Mouse (Mus musculus): ENCODE measurements around the gene Dcaf6. TPM values are rescaled to one million over a fixed set of nuclear protein-coding genes. Genes with fewer than 3 reads are reported as not detected.

Dcaf6 gene
- polyA plus RNA-seq, 1 experiment = not detected

- Histone ChIP-seq H3K27ac (ENCODE audit: insufficient read depth, low read depth, low read length) (no peak overlapping the region), H3K4me1 (ENCODE audit: control insufficient read depth, insufficient read depth, low read length) (peaks cover 5% of the 10 kb centered on the region), H3K4me3 (ENCODE audit: insufficient read depth, low read depth, low read length) (no peak overlapping the region)
- 77% methylated on average over 3 of the region's 3 CpGs for WGBS
- TF ChIP-seq POLR2A (IDR thresholded peaks at IDR 0.05; ENCODE audit: insufficient read depth, low read depth, low read length) (no peak), CTCF (IDR thresholded peaks at IDR 0.05; ENCODE audit: insufficient read depth, low read depth, low read length) (no peak)
These were observed 159.2 kb downstream of the Dcaf6 start for GRCm38 (mm10) chr1:165301108-165301507.

GRCm38 (mm10) chr1:165295489-165295888 is 164.8 kb downstream of the Dcaf6 start, which contains the start of gene Gpr161:
Gene Gpr161 (plus strand): TSS chr1:165295789.
- Histone ChIP-seq H3K4me1 (ENCODE audit: control insufficient read depth, insufficient read depth, low read length) (no peaks in the 10 kb centered on the region), H3K4me3 (ENCODE audit: insufficient read depth, low read depth, low read length) (no peak within 1 kb of the TSS), H3K27ac (ENCODE audit: insufficient read depth, low read depth, low read length) (no peak within 1 kb of the TSS)
- TF ChIP-seq CTCF (IDR thresholded peaks at IDR 0.05; ENCODE audit: insufficient read depth, low read depth, low read length) = no peak
- TF ChIP-seq POLR2A (IDR thresholded peaks at IDR 0.05; ENCODE audit: insufficient read depth, low read depth, low read length) = no peak
- 96% methylated on average over 1 of the region's 1 CpGs for WGBS

- TF ChIP-seq CTCF (IDR thresholded peaks at IDR 0.05; ENCODE audit: insufficient read depth, low read depth, low read length) = no peak
- H3K27ac ChIP-seq (ENCODE audit: insufficient read depth, low read depth, low read length) = no peak overlapping the region
- WGBS = 85% methylated on average over 6 of the region's 6 CpGs
- no peak overlapping the region for H3K4me3 ChIP-seq (ENCODE audit: insufficient read depth, low read depth, low read length)
- H3K4me1 ChIP-seq (ENCODE audit: control insufficient read depth, insufficient read depth, low read length) = no peaks in the 10 kb centered on the region
These were observed 168.7 kb downstream of the Dcaf6 start for GRCm38 (mm10) chr1:165291606-165292005.

- TF ChIP-seq POLR2A (IDR thresholded peaks at IDR 0.05; ENCODE audit: insufficient read depth, low read depth, low read length) (no peak), CTCF (IDR thresholded peaks at IDR 0.05; ENCODE audit: insufficient read depth, low read depth, low read length) (no peak)
- no peak overlapping the region for H3K4me3 ChIP-seq (ENCODE audit: insufficient read depth, low read depth, low read length)
- H3K4me1 ChIP-seq (ENCODE audit: control insufficient read depth, insufficient read depth, low read length) = 0 out of 2 replicates have a peak, but pooled peaks cover 3% of the 10 kb centered on the region
- 98% methylated on average over 4 of the region's 4 CpGs for WGBS
- no peak overlapping the region for H3K27ac ChIP-seq (ENCODE audit: insufficient read depth, low read depth, low read length)
These were observed 170.4 kb downstream of the Dcaf6 start for GRCm38 (mm10) chr1:165289831-165290230.

GRCm38 (mm10) chr1:165288165-165288564 is 172.1 kb downstream of the Dcaf6 start:
- Histone ChIP-seq H3K27ac (ENCODE audit: insufficient read depth, low read depth, low read length) (no peak overlapping the region), H3K4me1 (ENCODE audit: control insufficient read depth, insufficient read depth, low read length) (peaks cover 7% of the 10 kb centered on the region; the same call in 1 of the 2 replicates), H3K4me3 (ENCODE audit: insufficient read depth, low read depth, low read length) (no peak overlapping the region)
- WGBS = 74% methylated on average over 9 of the region's 9 CpGs
- TF ChIP-seq CTCF (IDR thresholded peaks at IDR 0.05; ENCODE audit: insufficient read depth, low read depth, low read length) (no peak), POLR2A (IDR thresholded peaks at IDR 0.05; ENCODE audit: insufficient read depth, low read depth, low read length) (no peak)

GRCm38 (mm10) chr1:165284096-165284495 is 176.2 kb downstream of the Dcaf6 start:
- 75% methylated on average over 7 of the region's 7 CpGs for WGBS
- TF ChIP-seq CTCF (IDR thresholded peaks at IDR 0.05; ENCODE audit: insufficient read depth, low read depth, low read length) (no peak), POLR2A (IDR thresholded peaks at IDR 0.05; ENCODE audit: insufficient read depth, low read depth, low read length) (no peak)
- Histone ChIP-seq H3K4me3 (ENCODE audit: insufficient read depth, low read depth, low read length) (no peak overlapping the region), H3K4me1 (ENCODE audit: control insufficient read depth, insufficient read depth, low read length) (peaks cover 18% of the 10 kb centered on the region), H3K27ac (ENCODE audit: insufficient read depth, low read depth, low read length) (no peak overlapping the region)

- H3K4me1 ChIP-seq (ENCODE audit: control insufficient read depth, insufficient read depth, low read length) = peaks cover 18% of the 10 kb centered on the region
These were observed 177.3 kb downstream of the Dcaf6 start for GRCm38 (mm10) chr1:165282967-165283345.

GRCm38 (mm10) chr1:165282222-165282966 is 177.9 kb downstream of the Dcaf6 start:
- Histone ChIP-seq H3K4me1 (ENCODE audit: control insufficient read depth, insufficient read depth, low read length) (peaks cover 18% of the 10 kb centered on the region), H3K27ac (ENCODE audit: insufficient read depth, low read depth, low read length) (no peak overlapping the region), H3K4me3 (ENCODE audit: insufficient read depth, low read depth, low read length) (peak overlapping the region; percentile 70)
- TF ChIP-seq CTCF (IDR thresholded peaks at IDR 0.05; ENCODE audit: insufficient read depth, low read depth, low read length) = no peak
- no peak for TF ChIP-seq POLR2A (IDR thresholded peaks at IDR 0.05; ENCODE audit: insufficient read depth, low read depth, low read length)
- WGBS = 1% methylated on average over 35 of the region's 35 CpGs

More at GRCm38 (mm10) chr1:165282967-165283345, 177.3 kb downstream of the Dcaf6 start:
- no peak overlapping the region for H3K27ac ChIP-seq (ENCODE audit: insufficient read depth, low read depth, low read length)
- TF ChIP-seq POLR2A (IDR thresholded peaks at IDR 0.05; ENCODE audit: insufficient read depth, low read depth, low read length) (no peak), CTCF (IDR thresholded peaks at IDR 0.05; ENCODE audit: insufficient read depth, low read depth, low read length) (no peak)
- H3K4me3 ChIP-seq (ENCODE audit: insufficient read depth, low read depth, low read length) = peak overlapping the region; percentile 70
- 35% methylated on average over 7 of the region's 7 CpGs for WGBS

- no peak for TF ChIP-seq CTCF (IDR thresholded peaks at IDR 0.05; ENCODE audit: insufficient read depth, low read depth, low read length)
- no peak for TF ChIP-seq POLR2A (IDR thresholded peaks at IDR 0.05; ENCODE audit: insufficient read depth, low read depth, low read length)
- peaks cover 18% of the 10 kb centered on the region for H3K4me1 ChIP-seq (ENCODE audit: control insufficient read depth, insufficient read depth, low read length)
- H3K27ac ChIP-seq (ENCODE audit: insufficient read depth, low read depth, low read length) = peak overlapping the region; percentile 73
- H3K4me3 ChIP-seq (ENCODE audit: insufficient read depth, low read depth, low read length) = peak overlapping the region; percentile 70
- whole genome bisulfite sequencing = 1% methylated on average over 65 of the region's 71 CpGs
These were observed 178.7 kb downstream of the Dcaf6 start for GRCm38 (mm10) chr1:165281351-165282221.
